8 mouse cellular contexts compared by ENCODE assay signal in the genomic region with DNA sequence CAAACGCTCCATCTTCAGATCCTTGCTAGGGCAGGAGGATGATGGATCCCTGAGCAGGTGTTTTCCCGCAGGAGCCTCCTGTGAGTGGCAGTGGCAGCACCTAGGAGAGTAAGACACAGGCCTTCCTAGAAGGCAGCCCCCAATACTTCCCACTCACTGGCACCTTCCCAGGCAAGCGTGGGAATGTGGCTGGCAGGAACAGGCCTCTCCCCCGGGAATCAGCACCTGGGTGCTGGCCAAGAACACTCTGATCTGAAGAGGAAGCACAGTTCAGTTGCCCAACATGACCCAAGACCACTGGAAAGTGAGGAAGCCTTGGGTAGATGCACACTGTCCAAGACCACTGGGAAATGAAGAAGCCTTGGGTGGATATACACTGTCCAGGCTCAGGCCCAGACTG.
A peak's percentile ranks its signal among the peaks of the same experiment; 100 is the strongest.
DNase-seq lines count a peak whose midpoint lies in the region; ATAC-seq lines count a peak whose summit lies in the region.

No protein-coding gene starts in this region.

- DNase-seq in cerebellum, postnatal 14 days: peak; percentile 27 to 53
- no peak for DNase-seq in cerebellum, adult 8-10 months
- peak; percentile 51 for DNase-seq in ovary, adult 18-20 months (ENCODE audit: low spot score)
- DNase-seq in ovary, postnatal 10 days (ENCODE audit: low spot score): no peak
- peak; percentile 77 for DNase-seq in layer of hippocampus, adult 9-11 months
- DNase-seq in testis, postnatal 10 days (ENCODE audit: low spot score): peak; percentile 91
- DNase-seq in cerebellum, adult 18-20 months: no peak

- ATAC-seq in cerebellum, adult (ENCODE audit: insufficient number of reproducible peaks, low FRiP score, low TSS enrichment): no peak

Comparison
In these comparisons a context has a peak if more than half of its experiments do, and no peak if none do; other contexts are left out.
1. DNase-seq: peak in cerebellum, postnatal 14 days (2 of 2), ovary, adult 18-20 months (single experiment), layer of hippocampus, adult 9-11 months (single experiment) and testis, postnatal 10 days (single experiment); none in cerebellum, adult 8-10 months (single experiment), ovary, postnatal 10 days (single experiment) and cerebellum, adult 18-20 months (0 of 2).